Mouse (Mus musculus): ENCODE measurements around the gene Dtnb. TPM values are rescaled to one million over a fixed set of nuclear protein-coding genes. Genes with fewer than 3 reads are reported as not detected.
A peak's percentile ranks its signal among the peaks of the same experiment; 100 is the strongest.

The Dtnb gene
- polyA plus RNA-seq, 1 experiment: 15.9 TPM

DNA sequence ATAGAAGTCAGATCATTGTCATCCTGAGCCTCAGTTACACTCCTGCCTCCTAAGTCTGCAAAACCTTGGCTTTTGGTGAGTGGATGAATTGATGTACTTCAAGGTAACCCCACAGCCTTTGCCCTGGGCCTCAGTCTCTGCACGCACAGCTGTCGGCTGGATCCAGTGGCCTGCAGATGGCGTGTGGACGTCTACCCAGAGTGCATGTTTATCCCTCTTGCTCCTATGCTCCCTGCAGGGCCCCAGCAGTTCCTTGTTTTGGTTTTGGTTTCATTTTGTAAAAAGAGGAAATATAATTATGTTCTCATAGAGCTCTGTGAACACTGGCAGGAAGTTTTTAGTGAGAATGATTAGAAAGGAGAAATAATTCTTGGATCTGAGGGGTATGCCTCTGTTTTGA, 187.2 kb downstream of the Dtnb start:
- 0% methylated on average over 4 of the region's 4 CpGs for WGBS
- H3K27me3 ChIP-seq (ENCODE audit: control insufficient read depth, insufficient read depth, low read length): no peaks in the 10 kb centered on the region
- peaks cover 15% of the 10 kb centered on the region for H3K4me1 ChIP-seq (ENCODE audit: control insufficient read depth, insufficient read depth, insufficient read length, low read length)
- H3K4me3 ChIP-seq (ENCODE audit: low read depth, low read length): no peak overlapping the region
- H3K27ac ChIP-seq (ENCODE audit: insufficient read depth, low read depth, low read length): peak overlapping the region; percentile 22; the same call in 1 of the 2 replicates
- no peaks in the 10 kb centered on the region for H3K36me3 ChIP-seq (ENCODE audit: control insufficient read depth, insufficient read depth, low read length)
- TF ChIP-seq POLR2A (IDR thresholded peaks at IDR 0.05; ENCODE audit: low read depth, low read length) (no peak), CTCF (IDR thresholded peaks at IDR 0.05; ENCODE audit: extremely low read depth, insufficient read length, insufficient replicate concordance, low read depth, low read length) (peak; percentile 74; the same call in 1 of the 2 replicates)

DNA sequence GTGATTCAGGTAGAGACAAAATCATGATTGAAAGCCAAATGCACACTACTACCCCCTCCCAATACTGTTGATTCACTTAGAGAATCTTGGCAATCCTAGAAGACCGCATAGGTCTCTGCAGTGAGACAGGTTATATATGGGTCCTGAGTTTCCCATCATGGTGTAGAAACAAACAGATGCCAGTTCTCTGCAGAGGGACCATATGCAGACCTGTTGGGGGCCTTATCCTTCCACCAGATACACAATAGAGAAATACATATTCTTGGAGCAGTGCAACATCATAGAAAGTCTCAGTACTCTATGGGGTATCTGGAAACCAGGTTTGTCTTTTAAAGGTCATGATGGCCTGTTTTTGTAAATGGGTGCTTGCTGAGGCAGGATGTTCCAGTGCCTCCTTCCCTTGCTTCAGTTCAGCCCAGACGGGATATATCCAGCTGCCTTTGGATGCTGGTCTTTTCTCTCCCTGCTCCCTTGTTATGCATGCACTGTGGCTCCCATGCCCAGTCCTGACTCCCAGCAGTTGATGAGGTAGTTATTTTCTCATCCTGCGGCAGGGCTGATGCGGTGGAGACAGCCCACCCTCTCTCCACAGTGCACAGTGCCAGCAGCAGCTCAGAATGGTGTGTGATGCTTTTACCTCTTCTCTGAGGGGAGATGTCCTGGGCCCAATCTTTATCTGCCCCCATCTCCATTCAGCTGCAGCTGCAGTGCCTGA, 188.9 kb downstream of the Dtnb start:
- 91% methylated on average over 4 of the region's 4 CpGs for WGBS
- Histone ChIP-seq H3K4me1 (ENCODE audit: control insufficient read depth, insufficient read depth, insufficient read length, low read length) (peaks cover 15% of the 10 kb centered on the region), H3K27ac (ENCODE audit: insufficient read depth, low read depth, low read length) (no peak overlapping the region), H3K36me3 (ENCODE audit: control insufficient read depth, insufficient read depth, low read length) (no peaks in the 10 kb centered on the region), H3K27me3 (ENCODE audit: control insufficient read depth, insufficient read depth, low read length) (no peaks in the 10 kb centered on the region), H3K4me3 (ENCODE audit: low read depth, low read length) (no peak overlapping the region)
- TF ChIP-seq POLR2A (IDR thresholded peaks at IDR 0.05; ENCODE audit: low read depth, low read length): no peak
- TF ChIP-seq CTCF (IDR thresholded peaks at IDR 0.05; ENCODE audit: extremely low read depth, insufficient read length, insufficient replicate concordance, low read depth, low read length): no peak

DNA sequence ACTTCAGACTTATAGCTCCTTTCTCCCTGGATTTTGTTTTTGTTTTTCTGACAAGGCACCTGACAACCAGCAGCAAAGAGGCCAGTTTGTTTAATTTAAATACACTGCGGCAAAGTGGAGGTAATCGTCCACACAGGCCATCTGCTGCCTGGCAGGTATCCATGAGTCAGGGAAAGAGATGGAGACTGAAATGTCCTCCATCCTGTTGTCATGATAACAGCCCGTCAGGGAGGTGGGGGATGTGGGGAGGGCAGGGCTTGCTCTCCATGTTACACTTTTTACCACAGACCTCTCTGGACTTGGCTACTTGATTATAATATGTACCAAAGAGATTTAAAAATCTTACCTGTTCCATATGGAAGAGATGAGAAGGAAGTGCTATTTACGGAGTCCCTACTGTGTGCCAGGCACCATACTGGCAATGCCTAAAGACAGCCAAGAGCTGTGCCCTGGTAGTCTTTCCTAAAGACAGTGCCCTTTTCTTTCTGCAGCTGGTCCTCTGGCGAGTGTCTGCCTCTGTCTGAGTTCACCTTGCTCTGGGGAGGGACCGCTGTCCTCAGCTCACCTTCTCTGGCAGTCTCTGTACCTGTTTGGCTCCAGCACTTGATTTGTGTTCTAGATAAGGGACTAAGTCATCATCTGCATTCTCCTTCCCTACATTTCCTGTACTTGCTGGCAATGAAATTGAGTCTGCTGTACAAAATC, 189.6 kb downstream of the Dtnb start:
- TF ChIP-seq POLR2A (IDR thresholded peaks at IDR 0.05; ENCODE audit: low read depth, low read length) (no peak), CTCF (IDR thresholded peaks at IDR 0.05; ENCODE audit: extremely low read depth, insufficient read length, insufficient replicate concordance, low read depth, low read length) (no peak)
- Histone ChIP-seq H3K36me3 (ENCODE audit: control insufficient read depth, insufficient read depth, low read length) (no peaks in the 10 kb centered on the region), H3K27ac (ENCODE audit: insufficient read depth, low read depth, low read length) (peak overlapping the region; percentile 4; the same call in 1 of the 2 replicates), H3K27me3 (ENCODE audit: control insufficient read depth, insufficient read depth, low read length) (no peaks in the 10 kb centered on the region), H3K4me1 (ENCODE audit: control insufficient read depth, insufficient read depth, insufficient read length, low read length) (peaks cover 15% of the 10 kb centered on the region), H3K4me3 (ENCODE audit: low read depth, low read length) (no peak overlapping the region)
- 43% methylated on average over 6 of the region's 6 CpGs for WGBS

DNA sequence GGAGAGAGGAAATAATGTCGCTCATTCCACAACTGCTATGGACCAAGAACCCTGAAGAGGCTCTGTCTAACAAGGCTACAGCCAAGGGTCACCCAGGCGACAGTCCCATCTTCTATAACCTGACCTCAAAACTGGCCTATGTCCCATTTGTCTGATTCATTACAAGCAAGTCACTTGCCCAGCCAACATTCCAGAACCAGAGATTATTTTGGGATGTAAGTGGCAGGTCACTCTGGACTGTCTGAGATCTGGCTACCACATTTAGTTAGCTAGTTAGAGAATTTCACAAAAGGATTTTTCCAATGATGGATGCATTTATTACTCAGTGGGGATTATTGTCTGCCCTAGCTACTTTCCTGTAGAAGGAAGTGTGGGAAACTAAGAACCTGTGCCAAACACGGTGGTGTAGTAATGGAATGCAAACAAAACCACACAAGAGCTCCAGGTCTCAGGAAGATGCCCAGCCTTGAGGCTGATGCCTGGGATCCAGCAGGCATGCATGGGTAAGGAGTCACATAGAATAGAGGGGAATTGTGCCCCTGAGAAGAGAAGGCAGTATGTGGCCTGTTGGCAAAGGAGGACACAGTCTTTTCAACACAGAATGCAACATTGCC, 192.1 kb downstream of the Dtnb start:
- no peak overlapping the region for H3K27ac ChIP-seq (ENCODE audit: insufficient read depth, low read depth, low read length)
- no peak overlapping the region for H3K4me3 ChIP-seq (ENCODE audit: low read depth, low read length)
- TF ChIP-seq POLR2A (IDR thresholded peaks at IDR 0.05; ENCODE audit: low read depth, low read length) (no peak), CTCF (IDR thresholded peaks at IDR 0.05; ENCODE audit: extremely low read depth, insufficient read length, insufficient replicate concordance, low read depth, low read length) (no peak)
- H3K36me3 ChIP-seq (ENCODE audit: control insufficient read depth, insufficient read depth, low read length): no peaks in the 10 kb centered on the region
- 55% methylated on average over 3 of the region's 3 CpGs for WGBS
- no peaks in the 10 kb centered on the region for H3K27me3 ChIP-seq (ENCODE audit: control insufficient read depth, insufficient read depth, low read length)
- H3K4me1 ChIP-seq (ENCODE audit: control insufficient read depth, insufficient read depth, insufficient read length, low read length): peaks cover 14% of the 10 kb centered on the region

DNA sequence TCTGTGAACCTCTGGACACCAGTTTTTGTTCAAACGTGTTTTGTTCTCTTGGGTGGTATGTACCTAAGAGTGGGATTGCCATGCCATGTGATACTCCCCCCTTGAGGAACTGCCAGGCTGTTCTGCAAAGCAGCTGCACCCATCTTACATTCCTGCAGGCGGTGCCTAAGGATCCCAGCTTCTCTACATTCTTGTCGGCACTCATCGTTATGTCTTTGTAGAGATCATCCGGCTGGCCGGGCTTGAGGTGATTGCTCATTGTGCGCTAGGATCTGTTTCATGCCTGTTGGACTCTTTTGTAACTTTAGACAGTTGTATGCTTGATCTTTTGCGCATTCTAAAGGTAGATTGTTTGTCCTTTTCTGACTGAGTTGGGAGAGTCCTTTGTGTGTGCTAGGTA, 195.2 kb downstream of the Dtnb start:
- Histone ChIP-seq H3K36me3 (ENCODE audit: control insufficient read depth, insufficient read depth, low read length) (no peaks in the 10 kb centered on the region), H3K4me1 (ENCODE audit: control insufficient read depth, insufficient read depth, insufficient read length, low read length) (peaks cover under 1% of the 10 kb centered on the region; the same call in 1 of the 2 replicates), H3K27me3 (ENCODE audit: control insufficient read depth, insufficient read depth, low read length) (no peaks in the 10 kb centered on the region), H3K27ac (ENCODE audit: insufficient read depth, low read depth, low read length) (no peak overlapping the region), H3K4me3 (ENCODE audit: low read depth, low read length) (no peak overlapping the region)
- TF ChIP-seq POLR2A (IDR thresholded peaks at IDR 0.05; ENCODE audit: low read depth, low read length) (no peak), CTCF (IDR thresholded peaks at IDR 0.05; ENCODE audit: extremely low read depth, insufficient read length, insufficient replicate concordance, low read depth, low read length) (no peak)
- WGBS: 88% methylated on average over 8 of the region's 8 CpGs

DNA sequence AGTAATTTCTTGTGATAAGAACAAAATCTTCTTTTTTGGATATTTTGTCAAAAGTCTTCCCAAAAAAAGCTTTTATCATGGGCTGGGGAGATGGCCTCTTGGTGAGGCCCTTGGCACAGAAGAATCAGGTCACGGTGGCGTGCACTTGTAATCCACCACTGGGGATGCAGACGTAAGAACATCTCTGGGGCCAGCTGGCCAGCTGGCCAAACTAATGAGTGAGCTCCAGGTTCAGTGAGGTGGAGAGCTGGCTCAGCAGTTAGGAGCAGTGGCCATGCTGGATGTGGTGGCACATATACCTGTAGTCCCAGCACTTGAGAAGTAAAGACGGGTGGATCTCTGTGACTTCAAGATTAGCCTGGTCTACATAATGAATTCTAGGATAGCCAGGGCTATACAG, 196.2 kb downstream of the Dtnb start:
- H3K4me1 ChIP-seq (ENCODE audit: control insufficient read depth, insufficient read depth, insufficient read length, low read length): peaks cover 2% of the 10 kb centered on the region
- H3K27ac ChIP-seq (ENCODE audit: insufficient read depth, low read depth, low read length): no peak overlapping the region
- no peak overlapping the region for H3K4me3 ChIP-seq (ENCODE audit: low read depth, low read length)
- H3K36me3 ChIP-seq (ENCODE audit: control insufficient read depth, insufficient read depth, low read length): no peaks in the 10 kb centered on the region
- H3K27me3 ChIP-seq (ENCODE audit: control insufficient read depth, insufficient read depth, low read length): no peaks in the 10 kb centered on the region
- TF ChIP-seq CTCF (IDR thresholded peaks at IDR 0.05; ENCODE audit: extremely low read depth, insufficient read length, insufficient replicate concordance, low read depth, low read length): no peak
- TF ChIP-seq POLR2A (IDR thresholded peaks at IDR 0.05; ENCODE audit: low read depth, low read length): no peak
- 92% methylated on average over 4 of the region's 4 CpGs for WGBS

DNA sequence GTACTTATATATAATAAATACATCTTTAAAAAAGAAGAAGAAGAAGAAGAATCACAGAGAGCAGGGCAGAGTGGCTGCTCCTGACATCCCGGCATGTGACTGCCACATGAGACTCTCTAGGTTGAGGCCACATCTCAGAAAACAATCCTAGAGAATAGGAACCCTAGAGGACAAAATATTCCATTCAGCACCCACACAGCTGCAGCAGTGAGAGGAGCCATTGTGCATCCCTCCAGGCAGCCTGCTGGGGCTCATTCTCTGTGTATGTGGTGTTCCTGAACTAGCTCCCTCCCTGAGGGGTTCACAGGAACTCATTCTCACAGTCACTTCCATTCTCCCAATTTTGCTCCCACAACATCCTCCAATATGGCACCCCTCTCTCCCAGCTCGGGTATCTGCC, 198.4 kb downstream of the Dtnb start:
- Histone ChIP-seq H3K4me1 (ENCODE audit: control insufficient read depth, insufficient read depth, insufficient read length, low read length) (peaks cover 3% of the 10 kb centered on the region), H3K36me3 (ENCODE audit: control insufficient read depth, insufficient read depth, low read length) (no peaks in the 10 kb centered on the region), H3K27me3 (ENCODE audit: control insufficient read depth, insufficient read depth, low read length) (no peaks in the 10 kb centered on the region), H3K27ac (ENCODE audit: insufficient read depth, low read depth, low read length) (peak overlapping the region; percentile 25; the same call in 1 of the 2 replicates), H3K4me3 (ENCODE audit: low read depth, low read length) (no peak overlapping the region)
- WGBS: 78% methylated on average over 2 of the region's 2 CpGs
- TF ChIP-seq CTCF (IDR thresholded peaks at IDR 0.05; ENCODE audit: extremely low read depth, insufficient read length, insufficient replicate concordance, low read depth, low read length) (no peak), POLR2A (IDR thresholded peaks at IDR 0.05; ENCODE audit: low read depth, low read length) (no peak)
